Mouse (Mus musculus) heart, postnatal 0 days (tissue): Measurements from ENCODE around the gene Psmg3.

Experiments
- CTCF ChIP-seq: IDR thresholded peaks from 2 replicates; pipeline ENCODE4 v1.5.1; 2016; ENCODE audit warnings: antibody characterized with exemption, control low read depth, low read depth
- EP300 ChIP-seq: IDR thresholded peaks from 2 replicates; pipeline ENCODE4 v1.6.1; 2016; ENCODE audit warnings: antibody characterized with exemption, low read depth

DNA sequence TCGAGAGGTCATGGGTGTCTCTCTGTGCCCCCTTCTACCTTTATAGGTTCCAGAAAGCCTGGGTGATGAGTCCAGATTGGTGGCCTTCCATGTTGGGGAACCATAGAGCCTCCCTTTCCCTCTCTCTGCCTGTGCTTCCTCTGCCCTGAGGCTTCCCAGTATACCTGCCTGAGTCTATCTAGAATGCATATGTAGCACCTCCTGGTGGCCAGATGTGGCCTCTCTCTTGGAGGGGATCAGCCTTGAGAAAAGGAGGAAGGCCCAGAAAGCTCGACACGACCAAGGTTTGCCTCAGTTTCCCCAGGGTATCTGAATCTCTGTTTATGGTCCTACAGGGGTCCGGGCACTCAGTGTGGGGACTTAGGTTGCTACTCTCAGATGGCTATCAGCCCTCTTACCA is 7.9 kb downstream of the Psmg3 start:
- TF ChIP-seq CTCF (peak; percentile 62), EP300 (no peak)
